17 mouse cellular contexts compared by ENCODE assay signal in genomic region chr9:102335571-102336282, GRCm38 (mm10). TPM values are rescaled to one million over a fixed set of nuclear protein-coding genes. Genes with fewer than 3 reads are reported as not detected.
DNase-seq lines count a peak whose midpoint lies in the region; TF ChIP-seq lines count a peak whose summit lies in the region.
"Had no signal": no experiment of that assay in that cellular context is flagged by ENCODE, and none has a peak within 500 bp of the region (broad histone marks: within the 10 kb centered on the region; RNA-seq: fewer than 3 reads in every experiment).

No protein-coding gene starts in this region.

- peaks cover 14% of the 10 kb centered on the region for H3K4me1 ChIP-seq in cerebellum, adult 2 months (ENCODE audit: control insufficient read depth, insufficient read depth, low read length)
- H3K4me1 ChIP-seq: embryonic facial prominence, embryonic 10.5 days; neural tube, embryonic 15.5 days had no signal

- no peak overlapping the region for H3K27ac ChIP-seq in cerebellum, adult 2 months (ENCODE audit: insufficient read depth, low read length)
- H3K27ac ChIP-seq: embryonic facial prominence, embryonic 10.5 days; heart, embryonic 15.5 days; hindbrain, embryonic 12.5 days; midbrain, embryonic 15.5 days; neural tube, embryonic 15.5 days had no signal

- no peak for TF ChIP-seq CTCF in cerebellum, adult 2 months (IDR thresholded peaks at IDR 0.05; ENCODE audit: borderline replicate concordance, insufficient read depth, low read depth, low read length)

- 58% methylated on average over 11 of the region's 11 CpGs for WGBS in cerebellum, adult 2 months

- intact Hi-C loops in heart, postnatal 14 days (cut with DNase I): no loop called here

- TF ChIP-seq POLR2A in cerebellum, adult 2 months (IDR thresholded peaks at IDR 0.05; ENCODE audit: borderline replicate concordance, insufficient read depth, low read length): no peak

- H3K27me3 ChIP-seq in cerebellum, adult 2 months (ENCODE audit: control insufficient read depth, insufficient read depth, low read length): no peaks in the 10 kb centered on the region
- H3K27me3 ChIP-seq: hindbrain, embryonic 12.5 days; midbrain, embryonic 15.5 days; neural tube, embryonic 15.5 days had no signal

- H3K4me3 ChIP-seq in cerebellum, adult 2 months (replicated peaks; ENCODE audit: insufficient read depth, low read depth, low read length): no peak overlapping the region
- H3K4me3 ChIP-seq: embryonic facial prominence, embryonic 10.5 days; heart, embryonic 15.5 days; hindbrain, embryonic 12.5 days; midbrain, embryonic 15.5 days; neural tube, embryonic 15.5 days had no signal

- DNase-seq in cerebellum, adult 2 months: peak; percentile 34 to 48
- no peak for DNase-seq in cerebellum, adult 9-11 months
- peak; percentile 24 for DNase-seq in heart, adult 8-10 months (ENCODE audit: low spot score)
- DNase-seq in heart, postnatal 14 days: no peak
- DNase-seq in kidney, adult 9 months: peak; percentile 28
- peak; percentile 28 to 50 for DNase-seq in kidney, postnatal 25 days
- DNase-seq in layer of hippocampus, adult 9-10 months (ENCODE audit: low spot score): no peak
- DNase-seq: lung, adult 18-20 months; lung, postnatal 14 days; right cerebral cortex, postnatal 14 days; thymus, postnatal 4 days had no signal

RNA-seq across cellular contexts. Expression of gene Ephb1, which starts 18.8 kb away (rescaled TPM):
- polyA plus RNA-seq in cerebellum, adult 2 months (2012; rRNA removed): 37.5 and 48.1 TPM in 2 replicates
- 10 to 100 TPM; 21.2 to 26.3 (median 24.3) TPM for total RNA-seq in heart, adult 8-10 months (2022)
- total RNA-seq in heart, postnatal 14 days (2021): 10 to 100 TPM; 10.8 to 12.7 TPM
- total RNA-seq: megakaryocyte, adult 5-6 weeks had no signal

Comparison
In these comparisons a context has a peak if more than half of its experiments do, and no peak if none do; other contexts are left out.
1. DNase-seq: peak in cerebellum, adult 2 months (2 of 2), heart, adult 8-10 months (single experiment), kidney, adult 9 months (single experiment) and kidney, postnatal 25 days (2 of 2); none in cerebellum, adult 9-11 months (single experiment), heart, postnatal 14 days (0 of 2) and layer of hippocampus, adult 9-10 months (single experiment).